Mouse (Mus musculus): ENCODE data around the gene Ncstn. TPM values are rescaled to one million over a fixed set of nuclear protein-coding genes. Genes with fewer than 3 reads are reported as not detected.

The Ncstn gene
- polyA plus RNA-seq, 1 experiment: 89.5 TPM

DNA sequence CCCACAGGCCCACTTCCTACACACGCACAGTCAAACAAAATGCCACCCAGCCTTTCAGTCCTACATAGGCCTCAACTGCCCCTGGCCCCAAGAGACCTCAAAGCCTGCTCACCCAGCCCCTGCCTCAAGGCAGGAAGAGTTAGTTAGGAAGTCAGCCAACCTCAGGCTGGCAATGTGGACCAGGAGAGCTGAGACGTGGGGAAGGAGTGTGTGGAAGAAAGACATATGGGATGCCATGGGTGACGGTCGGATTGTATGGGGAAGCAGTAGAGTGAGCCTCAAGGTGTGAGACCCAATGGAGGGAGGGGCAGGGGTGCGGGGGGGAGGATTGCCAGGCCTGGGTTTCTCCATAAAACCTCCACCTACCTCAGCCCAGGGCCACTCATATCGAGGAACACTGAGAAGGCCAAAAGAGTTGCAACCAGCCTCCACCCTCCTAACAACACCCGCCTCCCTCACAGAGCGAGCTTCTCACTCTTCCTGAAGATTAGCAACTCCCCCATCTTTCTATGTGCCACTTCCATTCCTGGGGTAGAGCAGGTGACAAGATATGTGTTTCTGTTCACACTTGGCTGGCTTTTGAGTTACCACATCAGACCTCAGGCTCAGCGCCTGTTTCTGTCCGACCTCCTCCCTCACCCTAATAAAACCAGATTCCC lies 62.6 kb downstream of the Ncstn start:
- H3K4me3 ChIP-seq (ENCODE audit: insufficient read depth, low read length): no peak overlapping the region
- TF ChIP-seq CTCF (IDR thresholded peaks at IDR 0.05; ENCODE audit: extremely low read depth, insufficient read depth, low read length): no peak
- TF ChIP-seq POLR2A (IDR thresholded peaks at IDR 0.05; ENCODE audit: extremely low read depth, insufficient read depth, low read length): no peak
- H3K27ac ChIP-seq (ENCODE audit: insufficient read depth, low read length): no peak overlapping the region
- H3K4me1 ChIP-seq (ENCODE audit: control insufficient read depth, insufficient read depth, low read length): peaks cover 14% of the 10 kb centered on the region

GRCm38 (mm10) chr1:172019339-172019738 lies 63.3 kb downstream of the Ncstn start:
- Histone ChIP-seq H3K4me1 (ENCODE audit: control insufficient read depth, insufficient read depth, low read length) (peaks cover 15% of the 10 kb centered on the region), H3K27ac (ENCODE audit: insufficient read depth, low read length) (no peak overlapping the region)
- TF ChIP-seq POLR2A (IDR thresholded peaks at IDR 0.05; ENCODE audit: extremely low read depth, insufficient read depth, low read length): no peak
- TF ChIP-seq CTCF (IDR thresholded peaks at IDR 0.05; ENCODE audit: extremely low read depth, insufficient read depth, low read length): no peak

DNA sequence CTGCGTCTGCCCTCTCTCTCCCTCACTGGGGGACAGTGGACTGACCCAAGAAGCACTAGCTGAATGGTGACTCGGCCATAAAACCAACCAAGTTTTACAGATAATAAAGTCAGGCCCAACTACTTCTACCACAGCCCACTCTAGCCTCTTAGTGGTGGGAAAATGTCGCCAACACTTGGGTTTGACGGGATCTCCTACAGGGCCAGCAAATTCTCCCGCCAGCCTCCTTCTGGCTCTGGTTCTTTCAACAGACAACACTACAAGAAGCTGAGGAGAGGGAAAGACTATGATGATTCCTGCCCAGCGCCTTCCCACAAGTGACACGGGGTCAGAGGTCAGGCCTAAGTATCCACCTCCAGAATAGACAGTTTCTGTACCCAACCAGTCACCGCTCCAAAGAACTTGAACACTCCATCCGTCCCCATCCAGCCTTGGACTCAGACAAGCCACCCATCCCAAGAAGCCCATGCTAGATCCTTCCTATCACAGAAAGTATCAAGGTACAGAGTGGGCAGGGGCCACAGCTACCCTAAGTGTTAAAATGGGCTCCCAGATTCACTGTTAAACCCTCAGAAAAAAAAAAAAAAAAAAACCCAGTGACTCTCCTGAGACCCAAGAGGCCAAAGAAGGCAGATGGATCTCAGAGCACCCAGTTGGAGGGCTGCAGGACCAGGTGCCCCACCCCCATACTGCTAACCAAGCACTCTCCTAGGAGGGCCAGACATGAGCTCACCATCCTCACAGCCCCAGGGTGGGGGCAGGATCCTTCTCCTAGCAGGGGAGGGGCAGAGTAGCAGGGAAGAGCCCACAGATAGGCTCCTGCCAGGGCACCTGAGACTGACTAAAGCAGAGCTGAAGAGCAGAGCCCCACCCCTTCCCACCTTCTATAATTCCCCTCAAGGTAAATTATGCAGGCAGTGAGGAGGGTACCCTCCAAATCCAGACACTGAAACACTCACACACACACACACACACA lies 64.0 kb downstream of the Ncstn start:
- Histone ChIP-seq H3K27ac (ENCODE audit: insufficient read depth, low read length) (no peak overlapping the region), H3K4me1 (ENCODE audit: control insufficient read depth, insufficient read depth, low read length) (peaks cover 15% of the 10 kb centered on the region), H3K4me3 (ENCODE audit: insufficient read depth, low read length) (no peak overlapping the region)
- TF ChIP-seq CTCF (IDR thresholded peaks at IDR 0.05; ENCODE audit: extremely low read depth, insufficient read depth, low read length) (no peak), POLR2A (IDR thresholded peaks at IDR 0.05; ENCODE audit: extremely low read depth, insufficient read depth, low read length) (no peak)

More at GRCm38 (mm10) chr1:172019339-172019738, 63.3 kb downstream of the Ncstn start:
- no peak overlapping the region for H3K4me3 ChIP-seq (ENCODE audit: insufficient read depth, low read length)

DNA sequence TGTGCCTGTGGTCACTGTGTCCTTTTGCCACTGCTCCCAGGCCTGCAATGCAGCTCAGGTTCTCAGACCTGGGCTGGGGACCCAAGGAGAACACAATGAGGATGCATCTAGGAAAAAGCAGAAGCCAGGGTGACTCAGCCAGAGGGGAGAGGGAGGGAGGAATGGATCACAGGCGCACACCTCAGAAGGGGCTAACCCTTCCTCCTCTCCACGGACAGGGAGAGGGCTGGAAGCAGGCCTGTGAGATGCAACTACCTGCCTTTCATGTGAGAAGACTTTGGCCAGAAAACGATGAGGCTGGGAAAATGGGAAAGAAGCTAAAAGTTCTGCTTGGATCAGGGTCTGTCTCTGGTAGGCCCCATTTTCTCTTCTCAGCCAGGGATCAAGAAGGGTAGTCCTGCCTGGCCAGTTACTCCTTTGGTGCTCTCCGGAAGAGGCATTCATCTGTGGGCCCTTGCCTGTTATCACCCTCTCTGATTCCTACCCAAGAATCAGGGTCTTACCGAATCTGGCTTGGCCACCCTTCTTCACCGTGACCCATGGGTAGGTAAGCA lies 65.0 kb downstream of the Ncstn start:
- Histone ChIP-seq H3K4me1 (ENCODE audit: control insufficient read depth, insufficient read depth, low read length) (peaks cover 15% of the 10 kb centered on the region), H3K27ac (ENCODE audit: insufficient read depth, low read length) (no peak overlapping the region), H3K4me3 (ENCODE audit: insufficient read depth, low read length) (no peak overlapping the region)
- TF ChIP-seq CTCF (IDR thresholded peaks at IDR 0.05; ENCODE audit: extremely low read depth, insufficient read depth, low read length) (no peak), POLR2A (IDR thresholded peaks at IDR 0.05; ENCODE audit: extremely low read depth, insufficient read depth, low read length) (no peak)

- H3K27ac ChIP-seq (ENCODE audit: insufficient read depth, low read length): no peak overlapping the region
- no peak overlapping the region for H3K4me3 ChIP-seq (ENCODE audit: insufficient read depth, low read length)
- H3K4me1 ChIP-seq (ENCODE audit: control insufficient read depth, insufficient read depth, low read length): peaks cover 15% of the 10 kb centered on the region
- TF ChIP-seq CTCF (IDR thresholded peaks at IDR 0.05; ENCODE audit: extremely low read depth, insufficient read depth, low read length) (no peak), POLR2A (IDR thresholded peaks at IDR 0.05; ENCODE audit: extremely low read depth, insufficient read depth, low read length) (no peak)
Measured at GRCm38 (mm10) chr1:172016660-172017516, 65.7 kb downstream of the Ncstn start.

GRCm38 (mm10) chr1:172016031-172016430 lies 66.6 kb downstream of the Ncstn start:
- Histone ChIP-seq H3K4me3 (ENCODE audit: insufficient read depth, low read length) (no peak overlapping the region), H3K4me1 (ENCODE audit: control insufficient read depth, insufficient read depth, low read length) (peaks cover 15% of the 10 kb centered on the region), H3K27ac (ENCODE audit: insufficient read depth, low read length) (no peak overlapping the region)
- TF ChIP-seq CTCF (IDR thresholded peaks at IDR 0.05; ENCODE audit: extremely low read depth, insufficient read depth, low read length) (no peak), POLR2A (IDR thresholded peaks at IDR 0.05; ENCODE audit: extremely low read depth, insufficient read depth, low read length) (no peak)

Other genes with a start within 250 kb of the Ncstn start
- gene Cd84, start 243.1 kb downstream of the Ncstn start, polyA plus RNA-seq (2012; rRNA removed): 2.4 and 2.7 TPM in 2 replicates
- gene Gm10521, start 187.1 kb downstream of the Ncstn start, polyA plus RNA-seq (2012; rRNA removed): 0.15 and 0.19 TPM in 2 replicates
- gene Slamf6, start 165.3 kb downstream of the Ncstn start, polyA plus RNA-seq (2012; rRNA removed): 0.21 and 0.78 TPM in 2 replicates
- 7.5 and 8.7 TPM in 2 replicates for gene Vangl2, start 54.4 kb downstream of the Ncstn start, polyA plus RNA-seq (2012; rRNA removed)
- gene Nhlh1, start 25.2 kb downstream of the Ncstn start, polyA plus RNA-seq (2012; rRNA removed): 0.52 and 0.57 TPM in 2 replicates
- 104 and 105 TPM in 2 replicates for gene Copa, start 266 bp downstream of the Ncstn start, polyA plus RNA-seq (2012; rRNA removed)
- gene Pex19, start 44.0 kb upstream of the Ncstn start, polyA plus RNA-seq (2012; rRNA removed): 85.8 and 87.6 TPM in 2 replicates
- 99.6 and 106 TPM in 2 replicates for gene Dcaf8, start 65.3 kb upstream of the Ncstn start, polyA plus RNA-seq (2012; rRNA removed)
- 530 and 543 TPM in 2 replicates for gene Pea15a, start 124.0 kb upstream of the Ncstn start, polyA plus RNA-seq (2012; rRNA removed)
- gene Casq1, start 137.1 kb upstream of the Ncstn start, polyA plus RNA-seq (2012; rRNA removed): 1.1 and 2.9 TPM in 2 replicates
- gene Atp1a4, start 175.6 kb upstream of the Ncstn start, polyA plus RNA-seq (2012; rRNA removed): not detected in 2 replicates
- 318 and 326 TPM in 2 replicates for gene Igsf8, start 178.8 kb upstream of the Ncstn start, polyA plus RNA-seq (2012; rRNA removed)
- gene Atp1a2, start 215.3 kb upstream of the Ncstn start, polyA plus RNA-seq (2012; rRNA removed): 534 and 567 TPM in 2 replicates
- 169 and 180 TPM in 2 replicates for gene Kcnj9, start 246.5 kb upstream of the Ncstn start, polyA plus RNA-seq (2012; rRNA removed)

All from cortical plate, adult 2 months (tissue).